ENCODE assay signal across 11 mouse cellular contexts in genomic region chr8:44991700-44992487, GRCm38 (mm10). TPM values are rescaled to one million over a fixed set of nuclear protein-coding genes. Genes with fewer than 3 reads are reported as not detected.
DNase-seq lines count a peak whose midpoint lies in the region; ATAC-seq lines count a peak whose summit lies in the region.
"Had no signal": no experiment of that assay in that cellular context is flagged by ENCODE, and none has a peak within 500 bp of the region (broad histone marks: within the 10 kb centered on the region; RNA-seq: fewer than 3 reads in every experiment).

No protein-coding gene starts in this region.

- no peak overlapping the region for H3K4me3 ChIP-seq in heart, embryonic 14.5 days (ENCODE audit: control insufficient read depth in 1 of 2, insufficient read depth in 1 of 2, low read depth in 1 of 2, low read length in 2 of 2)
- H3K4me3 ChIP-seq in forebrain, embryonic 12.5 days (replicated peaks): no peak overlapping the region
- H3K4me3 ChIP-seq in midbrain, embryonic 16.5 days (ENCODE audit: low read depth, low read length): no peak overlapping the region
- H3K4me3 ChIP-seq: liver, embryonic 13.5 days had no signal

- no peak overlapping the region; the same call in 1 of the 2 replicates for H3K9ac ChIP-seq in heart, embryonic 14.5 days (ENCODE audit: low read length)
- H3K9ac ChIP-seq in forebrain, embryonic 12.5 days: no peak overlapping the region
- no peak overlapping the region for H3K9ac ChIP-seq in midbrain, embryonic 16.5 days (ENCODE audit: low read depth, low read length)
- H3K9ac ChIP-seq: liver, embryonic 13.5 days had no signal

- H3K36me3 ChIP-seq in heart, embryonic 14.5 days (ENCODE audit: control insufficient read depth, insufficient read depth, low read length): peaks cover 31% of the 10 kb centered on the region
- H3K36me3 ChIP-seq in forebrain, embryonic 12.5 days (replicated peaks): peaks cover 10% of the 10 kb centered on the region; the same call in 1 of the 2 replicates
- H3K36me3 ChIP-seq in midbrain, embryonic 16.5 days (ENCODE audit: control insufficient read depth, insufficient read depth, low read length): no peaks in the 10 kb centered on the region
- H3K36me3 ChIP-seq: liver, embryonic 13.5 days had no signal

- H3K9me3 ChIP-seq in heart, embryonic 14.5 days (ENCODE audit: control insufficient read depth, low read length): no peaks in the 10 kb centered on the region
- no peaks in the 10 kb centered on the region for H3K9me3 ChIP-seq in forebrain, embryonic 12.5 days
- no peaks in the 10 kb centered on the region for H3K9me3 ChIP-seq in midbrain, embryonic 16.5 days (replicated peaks; ENCODE audit: control insufficient read depth, low read length, poor library complexity, severe bottlenecking)
- H3K9me3 ChIP-seq: liver, embryonic 13.5 days had no signal

- DNase-seq in heart, postnatal 36 days: no peak
- peak; percentile 68 for DNase-seq in embryo, embryonic 10.5 days (ENCODE audit: low spot score)
- DNase-seq in thymus, postnatal 36 days: no peak
- no peak for DNase-seq in adipocyte (ENCODE audit: low spot score)
- DNase-seq: cerebellum, adult 9-11 months; liver, embryonic 13.5 days had no signal

- H3K27me3 ChIP-seq in heart, embryonic 14.5 days (ENCODE audit: control insufficient read depth, insufficient read depth, low read length): no peaks in the 10 kb centered on the region
- no peaks in the 10 kb centered on the region for H3K27me3 ChIP-seq in forebrain, embryonic 12.5 days
- H3K27me3 ChIP-seq in midbrain, embryonic 16.5 days (ENCODE audit: control insufficient read depth, insufficient read depth, low read depth, low read length): no peaks in the 10 kb centered on the region

- H3K27ac ChIP-seq in heart, embryonic 14.5 days (replicated peaks in 1 of 2; ENCODE audit: control insufficient read depth in 1 of 2, insufficient read depth in 1 of 2, low read depth in 2 of 2, low read length in 2 of 2): peak overlapping the region in 1 of 2 experiments; percentile 46
- no peak overlapping the region for H3K27ac ChIP-seq in forebrain, embryonic 12.5 days
- H3K27ac ChIP-seq in midbrain, embryonic 16.5 days (ENCODE audit: low read length): no peak overlapping the region
- H3K27ac ChIP-seq: liver, embryonic 13.5 days had no signal

- peaks cover 21 to 44% of the 10 kb centered on the region in 2 experiments for H3K4me1 ChIP-seq in heart, embryonic 14.5 days (ENCODE audit: control insufficient read depth in 2 of 2, insufficient read depth in 2 of 2, low read length in 2 of 2)
- peaks cover 53% of the 10 kb centered on the region for H3K4me1 ChIP-seq in forebrain, embryonic 12.5 days
- peaks cover 13% of the 10 kb centered on the region for H3K4me1 ChIP-seq in midbrain, embryonic 16.5 days (ENCODE audit: control insufficient read depth, insufficient read depth, low read length)
- H3K4me1 ChIP-seq: liver, embryonic 13.5 days had no signal

- 50% methylated on average over 21 of the region's 21 CpGs for WGBS in heart, embryonic 14.5 days
- WGBS in forebrain, embryonic 12.5 days: 16% methylated on average over 21 of the region's 21 CpGs
- 23% methylated on average over 21 of the region's 21 CpGs for WGBS in midbrain, embryonic 16.5 days

- H3K4me2 ChIP-seq in heart, embryonic 14.5 days (ENCODE audit: low read length): no peak overlapping the region
- H3K4me2 ChIP-seq in forebrain, embryonic 12.5 days: peak overlapping the region; percentile 26; the same call in 1 of the 2 replicates
- H3K4me2 ChIP-seq in midbrain, embryonic 16.5 days (ENCODE audit: low read length): peak overlapping the region; percentile 24; the same call in 1 of the 2 replicates
- H3K4me2 ChIP-seq: liver, embryonic 13.5 days had no signal

- intact Hi-C loops in heart, postnatal 36 days (cut with DNase I): no loop called here

- ATAC-seq in heart, embryonic 14.5 days (ENCODE audit: insufficient number of reproducible peaks, insufficient read depth, low FRiP score, low read depth): peak; percentile 26; the same call in 1 of the 2 replicates
- ATAC-seq in forebrain, embryonic 12.5 days (ENCODE audit: low FRiP score): peak; percentile 40; the same call in 1 of the 2 replicates
- ATAC-seq in midbrain, embryonic 16.5 days: peak; percentile 46; the same call in 1 of the 2 replicates
- ATAC-seq in megakaryocyte progenitor cell, adult 5-6 weeks (replicated peaks; ENCODE audit: poor library complexity): no peak
- ATAC-seq: CD4-positive, CD25-positive, alpha-beta regulatory T cell, adult 4 months had no signal

RNA-seq across cellular contexts. Expression of gene Fat1, which starts 56.6 kb away (rescaled TPM):
- 22.2 TPM in 2 replicates for polyA plus RNA-seq in heart, embryonic 14.5 days (2014; fragmentation: Nextera tagmentation; extraction: Ambion mirVana)
- total RNA-seq in heart, postnatal 36 days (2021): 10 to 100 TPM; 14.9 to 19.2 TPM
- polyA plus RNA-seq in forebrain, embryonic 12.5 days (2016; fragmentation: Nextera tagmentation; extraction: Ambion mirVana): 22.2 and 22.7 TPM in 2 replicates
- polyA plus RNA-seq in midbrain, embryonic 16.5 days (2015; fragmentation: Nextera tagmentation; extraction: Ambion mirVana): 9.8 and 13.9 TPM in 2 replicates
- total RNA-seq in megakaryocyte progenitor cell, adult 5-6 weeks (2015): not detected in 2 replicates
- 0.03 TPM in 1 of 2 replicates, not detected in the other for total RNA-seq in megakaryocyte progenitor cell, adult 5-6 weeks (2017)
